Mouse (Mus musculus) embryonic facial prominence, embryonic 15.5 days (tissue): ENCODE data around the gene Etd. TPM values are rescaled to one million over a fixed set of nuclear protein-coding genes. Genes with fewer than 3 reads are reported as not detected.
"Not testable (repeated sequence)": the region's sequence is repeated elsewhere in the genome, so short reads cannot be mapped to it uniquely, and the experiment has no call there.

ENCODE experiments used
- ATAC-seq: fragments of 200-750 bp; cut with Nextera tagmentation; 2 replicates; pipeline ENCODE4 v1.8.0; 2017; ENCODE audit warnings: low read depth, moderate TSS enrichment; ENCODE audit not compliant: insufficient number of reproducible peaks, low FRiP score, low TSS enrichment
- H3K27ac ChIP-seq: fragments of 300-500 bp; sonication (generic); replicated peaks from 2 replicates; pipeline ENCODE4 v1.5.1; 2015; ENCODE audit warnings: mild to moderate bottlenecking, inconsistent platforms
- H3K27me3 ChIP-seq: fragments of 300-500 bp; sonication (generic); 2 replicates; pipeline ENCODE4 v1.6.1; 2015; ENCODE audit warnings: inconsistent platforms
- H3K36me3 ChIP-seq: fragments of 300-500 bp; sonication (generic); 2 replicates; pipeline ENCODE4 v1.6.1; 2015; ENCODE audit warnings: mild to moderate bottlenecking, inconsistent platforms
- H3K4me1 ChIP-seq: fragments of 300-500 bp; sonication (generic); 2 replicates; pipeline ENCODE4 v1.6.1; 2015; ENCODE audit warnings: inconsistent platforms
- H3K4me2 ChIP-seq: fragments of 300-500 bp; sonication (generic); replicated peaks from 2 replicates; pipeline ENCODE4 v1.6.1; 2015; ENCODE audit warnings: mild to moderate bottlenecking, inconsistent platforms
- H3K4me3 ChIP-seq: fragments of 300-500 bp; sonication (generic); replicated peaks from 2 replicates; pipeline ENCODE4 v1.5.1; 2015; ENCODE audit warnings: mild to moderate bottlenecking, inconsistent platforms
- H3K9ac ChIP-seq: fragments of 300-500 bp; sonication (generic); 2 replicates; pipeline ENCODE4 v1.6.1; 2015; ENCODE audit warnings: inconsistent platforms
- H3K9me3 ChIP-seq: fragments of 300-500 bp; sonication (generic); replicated peaks from 2 replicates; pipeline ENCODE4 v1.6.1; 2016; ENCODE audit warnings: inconsistent platforms
- WGBS: fragments of 180-500 bp; shearing (Covaris S2); methylation state at CpG from one replicate; pipeline ENCODE4 v1.1.7; 2015; 5-methylcytosine and 5-hydroxymethylcytosine counted together
- polyA plus RNA-seq: library from polyadenylated mRNA; unstranded; fragments of >200 nt; fragmentation: Nextera tagmentation; extraction: Ambion mirVana; gene quantifications from 2 replicates; pipeline ENCODE4 v1.2.1, GENCODE M21; 2015

Etd gene
- not detected in 2 replicates for polyA plus RNA-seq

- ATAC-seq: no peak
- no peaks in the 10 kb centered on the region for H3K9me3 ChIP-seq
- WGBS: 82% methylated on average over 3 of the region's 3 CpGs
These were observed at the start of gene Etd for GRCm38 (mm10) chrX:53434618-53435017. Etd (plus strand) TSS chrX:53434918.

GRCm38 (mm10) chrX:53386362-53386761, 48.4 kb upstream of the Etd start:
- no peak for ATAC-seq
- Histone ChIP-seq H3K9ac (no peak overlapping the region), H3K27ac (no peak overlapping the region), H3K4me1 (no peaks in the 10 kb centered on the region), H3K27me3 (no peaks in the 10 kb centered on the region), H3K4me3 (no peak overlapping the region), H3K36me3 (no peaks in the 10 kb centered on the region), H3K4me2 (no peak overlapping the region), H3K9me3 (no peaks in the 10 kb centered on the region)
- 63% methylated on average over 3 of the region's 3 CpGs for WGBS

More at GRCm38 (mm10) chrX:53434618-53435017, at the start of gene Etd:
- no peak within 1 kb of the TSS for H3K4me3 ChIP-seq
- H3K27me3 ChIP-seq: no peaks in the 10 kb centered on the region
- no peak within 1 kb of the TSS for H3K9ac ChIP-seq
- no peak within 1 kb of the TSS for H3K4me2 ChIP-seq
- H3K4me1 ChIP-seq: no peaks in the 10 kb centered on the region
- H3K36me3 ChIP-seq: no peaks in the 10 kb centered on the region
- no peak within 1 kb of the TSS for H3K27ac ChIP-seq

- H3K9ac ChIP-seq: no peak overlapping the region
- no peaks in the 10 kb centered on the region for H3K27me3 ChIP-seq
These were observed 1.8 kb upstream of the Etd start for GRCm38 (mm10) chrX:53432888-53433287.

GRCm38 (mm10) chrX:53459573-53459972, 24.9 kb downstream of the Etd start:
- Histone ChIP-seq H3K9me3 (no peaks in the 10 kb centered on the region), H3K4me3 (no peak overlapping the region), H3K36me3 (no peaks in the 10 kb centered on the region), H3K4me2 (no peak overlapping the region), H3K27ac (no peak overlapping the region), H3K27me3 (no peaks in the 10 kb centered on the region), H3K9ac (no peak overlapping the region), H3K4me1 (no peaks in the 10 kb centered on the region)
- ATAC-seq: no peak
- 38% methylated on average over 3 of the region's 3 CpGs for WGBS

More at GRCm38 (mm10) chrX:53432888-53433287, 1.8 kb upstream of the Etd start:
- Histone ChIP-seq H3K4me3 (no peak overlapping the region), H3K27ac (no peak overlapping the region), H3K36me3 (no peaks in the 10 kb centered on the region), H3K9me3 (no peaks in the 10 kb centered on the region), H3K4me2 (no peak overlapping the region), H3K4me1 (no peaks in the 10 kb centered on the region)
- WGBS: 68% methylated on average over 1 of the region's 1 CpGs
- ATAC-seq: no peak

GRCm38 (mm10) chrX:53464194-53464593, 29.5 kb downstream of the Etd start:
- H3K4me1 ChIP-seq, ATAC-seq, H3K9ac ChIP-seq, H3K4me2 ChIP-seq, H3K9me3 ChIP-seq, H3K27me3 ChIP-seq, H3K27ac ChIP-seq, H3K4me3 ChIP-seq, H3K36me3 ChIP-seq: not testable (repeated sequence)

Other genes with a start within 250 kb of the Etd start
- gene Plac1, start 194.8 kb upstream of the Etd start, polyA plus RNA-seq: 8.6 and 9.5 TPM in 2 replicates
- 12.1 and 12.9 TPM in 2 replicates for gene Fam122b, start 165.1 kb upstream of the Etd start, polyA plus RNA-seq
- not detected in 2 replicates for gene Fam122c, start 161.5 kb upstream of the Etd start, polyA plus RNA-seq
- 53.0 and 60.4 TPM in 2 replicates for gene Mospd1, start 64.4 kb upstream of the Etd start, polyA plus RNA-seq
- gene Rtl8c, start 173.1 kb downstream of the Etd start, polyA plus RNA-seq: 52.2 and 53.9 TPM in 2 replicates
- not detected in 2 replicates for gene Gm14597, start 174.1 kb downstream of the Etd start, polyA plus RNA-seq
- 70.3 and 77.3 TPM in 2 replicates for gene Rtl8a, start 208.8 kb downstream of the Etd start, polyA plus RNA-seq
- 58.7 and 62.4 TPM in 2 replicates for gene Rtl8b, start 235.5 kb downstream of the Etd start, polyA plus RNA-seq